24 mouse cellular contexts compared by ENCODE assay signal in the genomic region with DNA sequence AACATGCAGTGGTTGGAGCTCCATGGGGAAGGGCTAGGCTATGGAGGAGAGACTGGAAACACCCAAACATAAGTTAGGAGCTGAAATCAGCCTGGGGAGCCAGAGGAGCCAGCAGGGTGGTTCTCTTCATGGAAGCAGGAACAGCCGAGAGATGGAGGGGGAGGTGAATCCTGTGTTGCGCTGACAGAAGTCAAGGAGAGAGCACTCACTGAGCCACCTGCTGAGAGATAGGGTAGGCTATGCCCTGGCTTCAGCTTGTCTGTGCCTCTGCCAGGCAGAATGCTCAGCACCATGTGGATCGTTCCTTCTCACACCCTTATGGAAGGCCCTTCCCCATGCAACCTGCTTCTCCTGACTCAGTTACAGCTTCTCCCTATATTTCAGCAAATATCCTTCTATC. TPM values are rescaled to one million over a fixed set of nuclear protein-coding genes. Genes with fewer than 3 reads are reported as not detected.
DNase-seq lines count a peak whose midpoint lies in the region; ATAC-seq and TF ChIP-seq lines count a peak whose summit lies in the region.
"Had no signal": no experiment of that assay in that cellular context is flagged by ENCODE, and none has a peak within 500 bp of the region (broad histone marks: within the 10 kb centered on the region; RNA-seq: fewer than 3 reads in every experiment).

No protein-coding gene starts in this region.

- H3K4me3 ChIP-seq in gastrocnemius, adult 2 months: no peak overlapping the region
- H3K4me3 ChIP-seq in heart, embryonic 13.5 days: no peak overlapping the region
- H3K4me3 ChIP-seq in hindbrain, embryonic 10.5 days: no peak overlapping the region
- H3K4me3 ChIP-seq in hindbrain, embryonic 14.5 days (replicated peaks; ENCODE audit: low read length): no peak overlapping the region
- H3K4me3 ChIP-seq in midbrain, embryonic 11.5 days (ENCODE audit: low read depth, low read length): no peak overlapping the region
- no peak overlapping the region for H3K4me3 ChIP-seq in midbrain, embryonic 15.5 days
- H3K4me3 ChIP-seq: embryonic facial prominence, embryonic 15.5 days; erythroblast, embryonic 14.5 days; forebrain, embryonic 10.5 days; hindbrain, embryonic 12.5 days had no signal

- WGBS in heart, embryonic 13.5 days: 48% methylated on average over 3 of the region's 3 CpGs
- WGBS in hindbrain, embryonic 10.5 days: 75% methylated on average over 3 of the region's 3 CpGs
- WGBS in hindbrain, embryonic 14.5 days: 81% methylated on average over 3 of the region's 3 CpGs
- WGBS in midbrain, embryonic 11.5 days: 82% methylated on average over 3 of the region's 3 CpGs
- whole genome bisulfite sequencing in midbrain, embryonic 15.5 days: 82% methylated on average over 3 of the region's 3 CpGs

- H3K36me3 ChIP-seq in heart, embryonic 13.5 days: no peaks in the 10 kb centered on the region
- no peaks in the 10 kb centered on the region for H3K36me3 ChIP-seq in hindbrain, embryonic 10.5 days
- no peaks in the 10 kb centered on the region for H3K36me3 ChIP-seq in hindbrain, embryonic 14.5 days (replicated peaks; ENCODE audit: control insufficient read depth, insufficient read depth)
- H3K36me3 ChIP-seq in midbrain, embryonic 11.5 days (ENCODE audit: control insufficient read depth, insufficient read depth, low read length): no peaks in the 10 kb centered on the region
- H3K36me3 ChIP-seq in midbrain, embryonic 15.5 days (replicated peaks): no peaks in the 10 kb centered on the region
- H3K36me3 ChIP-seq: embryonic facial prominence, embryonic 15.5 days; forebrain, embryonic 10.5 days; G1E; hindbrain, embryonic 12.5 days had no signal

- H3K9me3 ChIP-seq in heart, embryonic 13.5 days: no peaks in the 10 kb centered on the region
- no peaks in the 10 kb centered on the region for H3K9me3 ChIP-seq in hindbrain, embryonic 10.5 days
- no peaks in the 10 kb centered on the region for H3K9me3 ChIP-seq in hindbrain, embryonic 14.5 days (ENCODE audit: control insufficient read depth, low read length)
- no peaks in the 10 kb centered on the region for H3K9me3 ChIP-seq in midbrain, embryonic 11.5 days (ENCODE audit: control insufficient read depth, low read length)
- no peaks in the 10 kb centered on the region for H3K9me3 ChIP-seq in midbrain, embryonic 15.5 days
- H3K9me3 ChIP-seq: embryonic facial prominence, embryonic 15.5 days; forebrain, embryonic 10.5 days; G1E; hindbrain, embryonic 12.5 days had no signal

- H3K9ac ChIP-seq in heart, embryonic 13.5 days: 0 out of 2 replicates have a peak overlapping the region, but pooled peaks have one; percentile 28
- no peak overlapping the region for H3K9ac ChIP-seq in hindbrain, embryonic 14.5 days
- H3K9ac ChIP-seq in midbrain, embryonic 11.5 days (ENCODE audit: low read length): no peak overlapping the region
- H3K9ac ChIP-seq in midbrain, embryonic 15.5 days: no peak overlapping the region
- H3K9ac ChIP-seq: embryonic facial prominence, embryonic 15.5 days; hindbrain, embryonic 12.5 days had no signal

- DNase-seq in gastrocnemius, adult 2 months: no peak
- DNase-seq in gastrocnemius, postnatal 10 days: no peak
- DNase-seq in heart, postnatal 36 days: no peak
- no peak for DNase-seq in hindbrain, embryonic 10.5 days (ENCODE audit: low spot score)
- no peak for DNase-seq in hindbrain, embryonic 14.5 days (ENCODE audit: low spot score)
- peak; percentile 47 for DNase-seq in midbrain, embryonic 11.5 days (ENCODE audit: low spot score, missing footprints)
- DNase-seq: adrenal gland, adult 8-10 months; adrenal gland, postnatal 36 days; B cell, adult 2 months; cerebellum, adult 11 months; cerebellum, adult 8-10 months; cerebellum, postnatal 14 days; embryo, embryonic 11 days; gastrocnemius, postnatal 14 days; kidney, adult 11 months had no signal

- H3K4me1 ChIP-seq in heart, embryonic 13.5 days: peaks cover 82% of the 10 kb centered on the region
- peaks cover 52% of the 10 kb centered on the region for H3K4me1 ChIP-seq in hindbrain, embryonic 10.5 days (replicated peaks)
- 0 out of 2 replicates have a peak, but pooled peaks cover 7% of the 10 kb centered on the region for H3K4me1 ChIP-seq in hindbrain, embryonic 14.5 days (replicated peaks; ENCODE audit: control insufficient read depth, insufficient read depth, low read length)
- H3K4me1 ChIP-seq in midbrain, embryonic 11.5 days (ENCODE audit: control insufficient read depth, insufficient read depth, low read length): 0 out of 2 replicates have a peak, but pooled peaks cover 4% of the 10 kb centered on the region
- peaks cover 30% of the 10 kb centered on the region for H3K4me1 ChIP-seq in midbrain, embryonic 15.5 days

- H3K27me3 ChIP-seq in heart, embryonic 13.5 days (replicated peaks): no peaks in the 10 kb centered on the region; the same call in 1 of the 2 replicates
- H3K27me3 ChIP-seq in hindbrain, embryonic 10.5 days (ENCODE audit: insufficient read depth, poor library complexity, severe bottlenecking): peaks cover 6% of the 10 kb centered on the region; the same call in 1 of the 2 replicates
- H3K27me3 ChIP-seq in hindbrain, embryonic 14.5 days (ENCODE audit: control insufficient read depth, insufficient read depth, low read length): no peaks in the 10 kb centered on the region
- H3K27me3 ChIP-seq in midbrain, embryonic 11.5 days (ENCODE audit: control insufficient read depth, insufficient read depth, low read length): no peaks in the 10 kb centered on the region
- H3K27me3 ChIP-seq in midbrain, embryonic 15.5 days (replicated peaks): no peaks in the 10 kb centered on the region
- H3K27me3 ChIP-seq: embryonic facial prominence, embryonic 15.5 days; hindbrain, embryonic 12.5 days had no signal

- no peak overlapping the region for H3K4me2 ChIP-seq in heart, embryonic 13.5 days
- H3K4me2 ChIP-seq in hindbrain, embryonic 14.5 days (replicated peaks): no peak overlapping the region
- no peak overlapping the region for H3K4me2 ChIP-seq in midbrain, embryonic 11.5 days
- H3K4me2 ChIP-seq in midbrain, embryonic 15.5 days: no peak overlapping the region
- H3K4me2 ChIP-seq: embryonic facial prominence, embryonic 15.5 days; hindbrain, embryonic 12.5 days had no signal

- ATAC-seq in heart, embryonic 13.5 days (ENCODE audit: extremely low read depth, insufficient number of reproducible peaks, low FRiP score, low TSS enrichment): no peak
- ATAC-seq in hindbrain, embryonic 14.5 days (ENCODE audit: low FRiP score): no peak
- no peak for ATAC-seq in midbrain, embryonic 11.5 days (ENCODE audit: low FRiP score)
- ATAC-seq in midbrain, embryonic 15.5 days (replicated peaks): no peak
- ATAC-seq: CD4-positive, CD25-positive, alpha-beta regulatory T cell, adult 4 months; forebrain, embryonic 14.5 days had no signal

- no peak for TF ChIP-seq CTCF in gastrocnemius, adult 2 months (IDR thresholded peaks at IDR 0.05)

- H3K27ac ChIP-seq in gastrocnemius, adult 2 months: peak overlapping the region; percentile 81
- peak overlapping the region; percentile 6 for H3K27ac ChIP-seq in heart, embryonic 13.5 days (replicated peaks)
- H3K27ac ChIP-seq in hindbrain, embryonic 10.5 days: peak overlapping the region; percentile 9; the same call in 1 of the 2 replicates
- H3K27ac ChIP-seq in hindbrain, embryonic 14.5 days: no peak overlapping the region
- H3K27ac ChIP-seq in midbrain, embryonic 11.5 days (ENCODE audit: low read depth, low read length): no peak overlapping the region
- no peak overlapping the region for H3K27ac ChIP-seq in midbrain, embryonic 15.5 days
- H3K27ac ChIP-seq: embryonic facial prominence, embryonic 15.5 days; hindbrain, embryonic 12.5 days had no signal

- intact Hi-C loops in gastrocnemius, adult 2 months (cut with DNase I): no loop called here
- intact Hi-C loops in heart, postnatal 36 days (cut with DNase I): loop anchor here (2.0 kb wide), 1 partner anchor 17 kb away; no protein-coding TSS in a partner anchor

RNA-seq across cellular contexts. Expression of a gene that starts 36.3 kb away (rescaled TPM):
- total RNA-seq in gastrocnemius, adult 2 months (2021): under 1 TPM in 1 of 2 experiments, not detected in 1; 0.22 TPM
- under 1 TPM; 0.42 to 0.47 TPM for total RNA-seq in gastrocnemius, postnatal 10 days (2021)
- polyA plus RNA-seq in heart, embryonic 13.5 days (2015; fragmentation: Nextera tagmentation; extraction: Ambion mirVana): 7.5 and 8.3 TPM in 2 replicates
- 1 to 10 TPM in 1 of 2 experiments, not detected in 1; 1.0 TPM for total RNA-seq in heart, postnatal 36 days (2021)
- polyA plus RNA-seq in hindbrain, embryonic 10.5 days (2016; fragmentation: Nextera tagmentation; extraction: Ambion mirVana): 11.8 and 15.5 TPM in 2 replicates
- 39.9 and 45.2 TPM in 2 replicates for polyA plus RNA-seq in hindbrain, embryonic 14.5 days (2014; fragmentation: Nextera tagmentation; extraction: Ambion mirVana)
- 17.1 and 20.1 TPM in 2 replicates for polyA plus RNA-seq in midbrain, embryonic 11.5 days (2014; fragmentation: Nextera tagmentation; extraction: Ambion mirVana)
- polyA plus RNA-seq in midbrain, embryonic 15.5 days (2015; fragmentation: Nextera tagmentation; extraction: Ambion mirVana): 54.4 and 57.0 TPM in 2 replicates
- total RNA-seq: G1E had no signal
- polyA plus RNA-seq: CD4-positive, CD25-positive, alpha-beta regulatory T cell, adult 4 months; erythroblast, embryonic 14.5 days; G1E had no signal

Comparison
In these comparisons a context has a peak if more than half of its experiments do, and no peak if none do; other contexts are left out.
1. H3K27ac ChIP-seq: peak in gastrocnemius, adult 2 months (single experiment), heart, embryonic 13.5 days (single experiment) and hindbrain, embryonic 10.5 days (single experiment); none in hindbrain, embryonic 14.5 days (single experiment), midbrain, embryonic 11.5 days (single experiment) and midbrain, embryonic 15.5 days (single experiment).